Mouse (Mus musculus): ENCODE measurements at regions not wholly inside any gene's neighbourhood (a gene's known extent, or its start where the extent isn't known, plus 50 kb on each side); places are given as distances from the start of the nearest gene placed in this dataset.
"Not testable (repeated sequence)": the region's sequence is repeated elsewhere in the genome, so short reads cannot be mapped to it uniquely, and the experiment has no call there.

- DNase-seq = no peak
Observed at GRCm38 (mm10) chr13:3341416-3341815, 196.4 kb upstream of the Gdi2 start.

GRCm38 (mm10) chr13:3343611-3344010 lies 194.3 kb upstream of the Gdi2 start:
- DNase-seq = no peak

- not testable (repeated sequence) for DNase-seq
Observed at GRCm38 (mm10) chr13:3354912-3355311, 183.0 kb upstream of the Gdi2 start.

- no peak for DNase-seq
Observed at GRCm38 (mm10) chr13:3358079-3358608, 179.7 kb upstream of the Gdi2 start.

- DNase-seq = peak; percentile 6
Observed at GRCm38 (mm10) chr13:3358996-3359750, 178.7 kb upstream of the Gdi2 start.

GRCm38 (mm10) chr13:3359751-3360260 lies 178.1 kb upstream of the Gdi2 start:
- DNase-seq = peak; percentile 37

- peak; percentile 50 for DNase-seq
Observed at GRCm38 (mm10) chr13:3360503-3361490, 177.1 kb upstream of the Gdi2 start.

GRCm38 (mm10) chr13:3372701-3373100 lies 165.2 kb upstream of the Gdi2 start:
- no peak for DNase-seq

- not testable (repeated sequence) for DNase-seq
Observed at GRCm38 (mm10) chr13:3373522-3374220, 164.2 kb upstream of the Gdi2 start.

GRCm38 (mm10) chr13:3374796-3375195 lies 163.1 kb upstream of the Gdi2 start:
- no peak for DNase-seq

- DNase-seq = not testable (repeated sequence)
Observed at GRCm38 (mm10) chr13:3377801-3378200, 160.1 kb upstream of the Gdi2 start.

- DNase-seq = not testable (repeated sequence)
Observed at GRCm38 (mm10) chr13:3405783-3406182, 132.1 kb upstream of the Gdi2 start.

GRCm38 (mm10) chr13:3406236-3407017 lies 131.4 kb upstream of the Gdi2 start:
- peak; percentile 87 for DNase-seq

- not testable (repeated sequence) for DNase-seq
Observed at GRCm38 (mm10) chr13:3410281-3410680, 127.6 kb upstream of the Gdi2 start.

GRCm38 (mm10) chr13:3417026-3417425 lies 120.8 kb upstream of the Gdi2 start:
- DNase-seq = no peak

- DNase-seq = not testable (repeated sequence)
Observed at GRCm38 (mm10) chr13:3455374-3455773, 82.5 kb upstream of the Gdi2 start.

GRCm38 (mm10) chr13:3476884-3477283 lies 61.0 kb upstream of the Gdi2 start:
- DNase-seq = no peak

- DNase-seq = peak; percentile 68
Observed at GRCm38 (mm10) chr13:3477997-3478728, 59.7 kb upstream of the Gdi2 start.

Measured in heart, postnatal 4 days (tissue).